Mouse (Mus musculus) embryonic stem cell, embryonic (primary cell): ENCODE measurements around the gene Tinf2.

Experiments used
- CTCF ChIA-PET, 4 experiments: fragments of 300-600 bp in 2 of 4; fragments of 350-600 bp in 2 of 4; sonication (Branson Sonifier 250); formaldehyde crosslinking; loops; one replicate each; lab custom pipeline; 2022; ENCODE audit warnings: inconsistent platforms in 2 of 4; lab: Charles Lee
- POLR2A ChIA-PET, 4 experiments: fragments of 300-600 bp in 2 of 4; fragments of 350-600 bp in 2 of 4; sonication (Branson Sonifier 250); formaldehyde crosslinking; loops; one replicate each; lab custom pipeline; 2022; ENCODE audit warnings: antibody characterized with exemption in 4 of 4, inconsistent platforms in 1 of 4; lab: Charles Lee

Gene Tinf2

DNA sequence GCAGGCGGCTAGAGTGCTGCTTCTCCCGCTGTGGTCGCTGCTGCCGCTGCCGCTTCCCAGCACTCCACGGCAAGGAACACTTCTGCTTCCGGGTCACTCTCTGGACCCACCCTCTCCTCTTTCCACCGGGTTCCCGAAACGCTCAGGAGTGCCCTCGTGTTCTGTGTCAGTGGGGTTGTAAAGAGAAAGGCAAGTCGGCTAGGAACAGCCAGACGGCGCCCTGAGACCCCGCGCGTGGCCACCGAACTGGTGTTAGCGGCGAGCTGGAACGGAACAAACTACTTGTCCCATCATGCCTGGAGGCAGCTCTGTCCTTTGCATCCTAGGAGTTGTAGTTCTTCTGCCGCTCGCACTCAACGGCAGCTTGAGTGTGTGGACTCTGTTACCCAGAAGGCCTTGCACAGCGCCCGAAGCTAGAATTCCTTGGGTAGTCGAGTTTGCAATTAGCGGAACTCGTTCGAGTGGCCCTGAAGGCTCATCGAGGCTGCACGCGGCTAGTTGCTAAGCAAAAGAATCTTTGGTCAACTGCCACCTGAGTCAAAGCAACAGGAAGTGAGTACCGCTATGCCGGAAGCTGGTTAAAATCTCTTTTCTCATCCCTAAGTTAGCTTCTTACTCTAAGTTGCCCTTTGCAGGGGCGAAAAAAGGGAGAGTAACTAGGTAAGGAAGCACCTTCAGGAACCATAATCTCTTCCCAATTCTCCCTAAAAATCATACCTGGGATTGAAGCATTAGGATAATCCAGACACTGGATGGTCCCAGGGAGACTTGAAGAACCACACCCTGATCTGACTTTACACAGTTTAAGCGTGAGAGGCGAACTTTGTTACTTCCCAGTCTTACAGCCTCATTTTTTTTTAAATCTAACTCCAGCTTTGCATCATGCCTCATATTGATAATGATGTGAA lies 9.5 kb downstream of the Tinf2 start, which contains the start of the genes Gmpr2 and Nedd8:
Gene Gmpr2, plus strand, starts transcription at position 109 of the 908 bp plus-strand sequence.
Gene Nedd8, minus strand, starts transcription at position 292 of the 908 bp plus-strand sequence.
- ChIA-PET CTCF (interaction anchor here in 3 of 4 experiments (0.6 to 2.5 kb wide), 18 partner anchors 9 to 574 kb away, joined by 3 to 16 read pairs (median 4); partner anchors contain the start of genes Mdp1 (in 3 of the 3), Tinf2 (in 3 of the 3), Adcy4 (in 1 of the 3) and Ltb4r2 (in 1 of the 3)), POLR2A (interaction anchor here (0.6 to 3.0 kb wide), 114 partner anchors 9 to 657 kb away, joined by 3 to 61 read pairs (median 4); partner anchors contain the start of genes Mdp1 (in 4 of the 4), Rnf31 (in 4 of the 4), Tinf2 (in 4 of the 4) and A730061H03Rik (in 3 of the 4))

DNA sequence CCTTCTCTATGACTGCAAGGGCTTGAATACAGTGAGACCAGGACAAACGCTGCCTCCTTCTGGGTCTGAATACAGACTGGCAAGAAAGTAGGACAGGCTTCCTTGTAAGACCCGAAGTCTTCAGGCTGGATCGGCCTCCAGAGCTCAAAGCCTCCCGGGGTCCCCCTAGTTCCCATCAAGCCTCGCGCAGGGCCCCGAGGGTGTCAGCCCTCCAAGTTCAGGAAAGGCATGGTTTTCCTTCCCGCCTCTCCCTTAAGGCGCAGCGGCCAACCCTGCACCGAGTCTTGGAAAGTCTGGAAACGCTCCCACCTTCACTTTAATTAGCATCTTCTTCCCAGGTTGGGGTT lies 10.2 kb downstream of the Tinf2 start:
- CTCF ChIA-PET: interaction anchor here in 3 of 4 experiments (0.8 to 2.5 kb wide), 15 partner anchors 8 to 191 kb away, joined by 3 to 16 read pairs (median 4); partner anchors contain the start of genes Mdp1 (in 3 of the 3), Tinf2 (in 3 of the 3), Adcy4 (in 1 of the 3) and Ltb4r2 (in 1 of the 3)
- POLR2A ChIA-PET: interaction anchor here (0.5 to 3.0 kb wide), 103 partner anchors 9 to 656 kb away, joined by 3 to 61 read pairs (median 4); partner anchors contain the start of genes Mdp1 (in 4 of the 4), Rnf31 (in 4 of the 4), A730061H03Rik (in 3 of the 4) and Psme2 (in 3 of the 4)

DNA sequence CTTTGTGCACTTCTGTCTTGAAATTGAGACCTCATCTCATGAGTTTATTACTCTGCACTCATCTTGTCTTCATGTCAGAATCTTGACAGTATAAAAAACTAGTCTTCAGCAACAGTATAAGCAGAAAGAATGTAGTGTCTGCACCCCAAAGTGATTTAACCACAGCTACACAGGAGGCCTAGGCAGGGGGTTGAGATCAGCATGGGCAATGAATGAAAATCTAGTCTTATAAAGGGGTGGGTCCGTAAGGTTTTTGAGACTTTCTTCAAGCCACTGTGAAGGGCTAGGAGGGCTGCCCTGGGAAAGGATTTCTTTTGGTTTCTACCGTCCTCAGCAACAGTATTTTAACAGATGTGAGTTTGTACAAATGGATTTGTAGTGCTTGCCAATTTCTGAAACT lies 21.0 kb downstream of the Tinf2 start:
- ChIA-PET POLR2A (interaction anchor here (0.6 to 4.9 kb wide), 44 partner anchors 9 to 222 kb away, joined by 3 to 61 read pairs (median 4); partner anchors contain the start of genes Gmpr2 (in 4 of the 4), Nedd8 (in 4 of the 4), Rec8 (in 3 of the 4) and A730061H03Rik (in 2 of the 4)), CTCF (interaction anchor here (0.5 to 2.2 kb wide), 27 partner anchors 9 to 293 kb away, joined by 3 to 14 read pairs (median 3); partner anchors contain the start of genes Gmpr2 (in 2 of the 4), Nedd8 (in 2 of the 4), Psme2 (in 2 of the 4) and Rnf31 (in 2 of the 4))

DNA sequence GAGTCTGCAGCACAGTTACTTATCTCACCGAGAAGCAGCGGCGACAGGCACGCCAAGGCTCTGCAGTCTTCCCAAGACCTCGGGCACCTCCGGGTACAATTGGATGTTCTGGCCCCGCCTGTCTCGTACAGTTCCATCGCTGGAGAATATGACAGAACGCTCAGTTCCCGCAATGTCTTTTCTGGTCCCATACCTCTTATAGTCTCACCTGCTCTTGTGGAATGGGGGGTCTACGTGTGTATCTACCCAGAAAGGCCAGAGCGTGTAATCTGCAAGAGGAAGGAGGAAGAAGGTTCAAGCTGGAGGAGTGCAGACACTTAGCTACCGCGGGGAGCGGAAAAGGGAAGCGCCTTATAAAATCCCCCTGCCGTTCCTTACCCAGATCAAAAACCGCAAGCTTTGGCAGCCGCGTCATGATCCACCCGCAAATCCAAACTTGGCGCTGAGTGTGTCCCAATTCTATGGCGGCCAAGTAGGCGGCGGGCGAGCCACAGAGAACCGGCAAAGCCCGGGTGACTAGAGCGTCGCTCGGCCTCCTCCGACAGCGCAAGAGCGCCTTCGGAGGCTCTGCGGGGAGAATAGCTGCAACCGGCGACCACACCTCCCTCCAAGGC lies 21.6 kb downstream of the Tinf2 start, which contains the start of gene Mdp1:
Gene Mdp1, minus strand, starts transcription at position 549 of the 614 bp plus-strand sequence.
- ChIA-PET CTCF (interaction anchor here (0.5 to 2.2 kb wide), 30 partner anchors 8 to 292 kb away, joined by 3 to 14 read pairs (median 3); partner anchors contain the start of genes Nedd8 (in 3 of the 4), Gmpr2 (in 2 of the 4), Psme2 (in 2 of the 4) and Rnf31 (in 2 of the 4)), POLR2A (interaction anchor here (0.6 to 4.9 kb wide), 47 partner anchors 9 to 222 kb away, joined by 3 to 61 read pairs (median 4); partner anchors contain the start of genes Gmpr2 (in 4 of the 4), Nedd8 (in 4 of the 4), Rec8 (in 3 of the 4) and A730061H03Rik (in 2 of the 4))

DNA sequence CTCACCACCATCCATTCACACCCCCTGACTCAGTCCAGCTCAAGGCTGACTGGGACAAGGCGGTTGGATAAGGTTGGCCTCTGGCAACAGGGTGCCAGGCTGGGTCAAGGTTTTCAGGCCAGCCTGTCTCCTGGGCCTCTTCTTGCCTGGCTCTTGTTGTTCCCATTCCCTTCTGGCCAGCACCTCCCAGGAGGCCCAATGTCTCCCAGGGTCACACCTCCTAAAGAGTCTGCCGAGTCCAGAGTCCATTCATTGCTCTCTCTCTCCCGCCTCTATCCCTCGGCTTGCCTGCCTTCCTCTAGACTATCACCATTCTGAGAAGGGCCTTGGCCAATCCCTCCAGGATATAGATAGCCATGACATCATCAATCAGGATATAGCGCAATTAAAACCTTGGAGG lies 23.6 kb downstream of the Tinf2 start:
- CTCF ChIA-PET: no interaction called here
- POLR2A ChIA-PET: interaction anchor here in 3 of 4 experiments (0.6 to 1.6 kb wide), 4 partner anchors 11 to 106 kb away, joined by 3 to 9 read pairs (median 4); partner anchors contain the start of genes Gmpr2 (in 1 of the 3) and Nedd8 (in 1 of the 3)

DNA sequence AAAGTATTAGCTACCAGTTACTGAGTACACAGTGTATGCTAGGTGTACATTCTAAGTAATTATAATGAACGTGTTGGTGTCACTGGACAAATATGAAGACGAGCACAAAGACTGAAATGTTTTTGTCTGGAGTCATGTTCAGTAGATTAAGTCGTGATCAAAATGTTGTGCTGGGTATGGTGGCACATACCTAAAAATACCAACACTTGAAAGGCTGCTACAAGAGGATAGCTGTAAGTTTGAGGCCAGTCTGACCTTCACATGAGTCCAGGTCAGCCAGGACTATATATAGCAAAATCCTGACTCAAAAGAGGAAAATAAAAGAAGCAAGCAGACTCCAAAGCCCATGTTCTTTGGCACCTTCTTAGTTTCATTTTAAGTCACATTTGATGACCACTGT lies 24.7 kb downstream of the Tinf2 start:
- ChIA-PET POLR2A (interaction anchor here in 2 of 4 experiments (1.3 to 1.4 kb wide), 2 partner anchors 15 to 25 kb away, joined by 3 read pairs; partner anchors contain the start of genes Gmpr2 (in 1 of the 2), Nedd8 (in 1 of the 2) and Tinf2 (in 1 of the 2)), CTCF (no interaction called here)

DNA sequence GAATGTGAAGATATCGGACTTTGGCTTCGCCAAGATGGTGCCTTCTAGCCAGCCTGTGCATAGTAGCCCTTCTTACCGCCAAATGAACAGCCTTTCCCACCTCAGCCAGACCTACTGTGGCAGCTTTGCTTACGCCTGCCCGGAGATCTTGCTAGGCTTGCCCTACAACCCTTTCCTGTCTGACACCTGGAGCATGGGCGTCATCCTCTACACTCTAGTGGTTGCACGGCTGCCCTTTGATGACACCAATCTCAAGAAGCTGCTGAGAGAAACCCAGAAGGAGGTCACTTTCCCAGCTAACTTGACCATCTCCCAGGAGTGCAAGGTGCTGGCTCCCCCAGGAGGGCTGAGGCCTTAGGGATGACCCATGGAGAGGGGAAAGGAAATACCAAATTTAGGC lies 30.1 kb downstream of the Tinf2 start:
- POLR2A ChIA-PET: interaction anchor here in 2 of 4 experiments (0.6 to 2.7 kb wide), 7 partner anchors 8 to 179 kb away, joined by 3 to 10 read pairs (median 3); partner anchors contain the start of genes Gm49378 (in 1 of the 2), Mdp1 (in 1 of the 2), Nedd8 (in 1 of the 2) and Tm9sf1 (in 1 of the 2)
- CTCF ChIA-PET: interaction anchor here (0.6 to 1.3 kb wide), 5 partner anchors 9 to 352 kb away, joined by 3 to 9 read pairs (median 3); partner anchors contain the start of gene Mdp1 (in 1 of the 4)

DNA sequence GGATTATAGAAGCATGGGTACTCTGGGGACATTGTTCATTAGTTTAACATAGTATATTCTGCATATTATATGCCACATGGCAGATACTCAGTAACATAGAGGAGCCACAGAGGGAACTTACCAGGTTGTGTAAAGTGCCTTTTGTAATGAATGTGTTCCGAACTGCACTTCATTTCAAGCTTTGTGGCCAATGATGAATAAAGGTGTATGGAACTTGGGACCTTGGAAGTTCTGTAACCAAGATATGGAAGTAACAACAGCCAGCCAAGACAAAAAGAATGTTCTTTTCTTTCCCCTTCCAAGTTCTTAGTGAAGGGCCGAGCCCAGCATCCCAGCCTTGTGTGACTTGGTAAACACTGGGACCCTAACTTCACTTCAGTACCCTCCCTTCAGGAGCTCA lies 31.7 kb downstream of the Tinf2 start, which contains the start of gene Tssk4:
Gene Tssk4, plus strand, starts transcription at position 301 of the 400 bp plus-strand sequence.
- ChIA-PET CTCF (no interaction called here), POLR2A (interaction anchor here in 3 of 4 experiments (0.8 to 2.7 kb wide), 7 partner anchors 10 to 120 kb away, joined by 3 to 10 read pairs (median 4); partner anchors contain the start of genes A730061H03Rik (in 1 of the 3), Gm49378 (in 1 of the 3), Gmpr2 (in 1 of the 3) and Mdp1 (in 1 of the 3))

DNA sequence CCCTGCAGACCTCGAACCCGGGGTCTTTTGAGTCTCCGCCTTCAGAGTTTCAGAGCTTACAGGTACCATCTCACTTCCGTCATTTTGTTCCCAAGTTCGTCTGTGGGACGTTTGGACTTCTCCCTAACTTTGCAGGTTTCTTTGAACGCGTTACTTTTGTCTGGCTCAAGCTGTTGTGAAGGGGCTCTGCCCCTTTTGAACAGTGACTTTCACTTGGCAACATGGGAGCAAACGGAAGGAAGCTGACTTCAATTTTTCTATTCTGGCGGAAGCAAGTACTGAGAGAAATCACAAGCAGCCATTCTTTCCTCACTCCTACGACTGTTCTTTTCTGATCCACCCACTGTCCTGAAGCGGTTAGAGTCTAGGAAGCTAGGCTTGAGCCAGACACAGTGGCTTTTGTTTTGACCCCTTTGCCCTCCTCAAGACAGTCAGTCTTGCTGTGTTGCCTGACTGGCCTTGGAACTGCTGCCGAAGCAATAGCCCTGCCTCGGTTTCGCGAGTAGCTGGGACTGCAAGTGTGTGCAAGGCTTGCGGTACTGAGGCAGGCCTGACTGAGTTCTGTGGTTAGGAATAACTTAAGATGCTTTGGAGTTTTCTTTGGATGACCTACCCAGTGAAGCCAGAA lies 37.2 kb downstream of the Tinf2 start:
- POLR2A ChIA-PET: interaction anchor here (0.5 to 4.2 kb wide), 36 partner anchors 8 to 722 kb away, joined by 3 to 18 read pairs (median 4); partner anchors contain the start of genes Gmpr2 (in 3 of the 4), Nedd8 (in 3 of the 4), A730061H03Rik (in 2 of the 4) and Ipo4 (in 2 of the 4)
- CTCF ChIA-PET: interaction anchor here in 3 of 4 experiments (0.6 to 1.6 kb wide), 4 partner anchors 16 to 126 kb away, joined by 3 to 6 read pairs (median 4); no protein-coding TSS in a partner anchor

DNA sequence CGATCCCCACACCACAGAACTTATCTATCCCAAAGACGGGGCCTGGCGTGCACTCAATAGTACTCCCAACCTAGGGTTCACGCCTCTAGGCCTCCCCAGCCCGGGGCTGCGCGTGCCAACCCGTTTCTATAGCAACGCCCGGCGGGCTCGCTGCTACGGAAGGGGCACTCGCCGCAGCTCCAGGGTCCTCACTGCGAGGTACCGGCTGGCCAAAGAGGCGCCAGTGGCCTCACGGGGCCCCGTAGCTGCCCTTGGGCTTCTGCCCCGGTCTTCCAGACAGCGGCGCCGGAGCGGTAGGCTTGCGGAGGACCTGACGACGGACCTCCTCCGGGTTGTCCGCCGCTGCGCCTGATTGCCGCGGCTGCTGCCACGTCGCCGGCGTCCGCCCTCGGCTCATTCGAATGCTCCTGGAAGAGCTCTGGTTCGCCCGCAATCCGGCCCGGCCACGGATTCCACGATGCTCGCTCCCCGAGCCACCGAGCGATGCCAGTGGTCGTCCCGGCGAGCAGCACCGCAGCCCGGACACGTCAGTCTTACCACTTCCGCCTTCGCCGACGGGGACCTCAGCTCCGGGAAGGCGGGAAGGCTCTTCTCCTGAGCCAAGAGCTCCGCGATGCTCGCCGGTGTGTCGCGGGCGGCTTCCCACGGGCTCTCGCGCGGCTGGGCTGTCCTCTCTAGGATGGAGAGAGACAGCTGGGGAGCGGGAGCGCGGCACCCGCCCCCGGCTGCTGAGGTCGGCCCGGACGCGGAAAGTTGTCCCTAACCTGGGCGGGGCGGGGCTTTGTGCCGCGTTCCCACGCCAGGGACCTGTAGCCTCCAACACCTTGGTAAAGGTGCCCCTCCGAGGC lies 38.3 kb downstream of the Tinf2 start, which contains the start of gene Tm9sf1:
Gene Tm9sf1, minus strand, starts transcription at position 747 of the 848 bp plus-strand sequence.
- CTCF ChIA-PET: interaction anchor here (0.5 to 1.2 kb wide), 5 partner anchors 100 to 1195 kb away, joined by 3 to 6 read pairs (median 4); no protein-coding TSS in a partner anchor
- POLR2A ChIA-PET: interaction anchor here (0.7 to 3.2 kb wide), 57 partner anchors 8 to 177 kb away, joined by 3 to 15 read pairs (median 4); partner anchors contain the start of genes A730061H03Rik (in 3 of the 4), Dcaf11 (in 3 of the 4), Nedd8 (in 3 of the 4) and Psme2 (in 3 of the 4)

DNA sequence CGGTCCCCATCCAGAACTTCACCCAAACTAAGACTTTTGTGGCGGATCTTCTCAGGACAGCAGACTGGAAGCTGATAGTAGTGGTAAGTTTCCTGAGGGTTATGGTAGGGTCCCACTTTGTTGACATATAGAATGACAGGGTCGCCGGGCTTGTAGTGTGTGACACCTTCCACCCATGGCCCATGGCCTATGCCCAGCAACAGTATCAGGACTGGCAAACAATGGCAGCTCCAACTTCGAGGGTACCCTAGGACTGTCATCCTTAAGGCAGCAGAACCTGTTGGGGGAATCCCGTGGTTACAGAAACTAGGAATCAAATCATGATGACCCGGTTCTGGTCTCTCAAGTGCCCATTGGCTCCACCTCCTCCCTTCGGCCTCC lies 39.0 kb downstream of the Tinf2 start:
- ChIA-PET CTCF (interaction anchor here in 1 of 4 experiments (0.6 kb wide), 1 partner anchor 320 kb away, joined by 3 read pairs; no protein-coding TSS in a partner anchor), POLR2A (interaction anchor here in 3 of 4 experiments (0.7 to 3.2 kb wide), 32 partner anchors 9 to 119 kb away, joined by 3 to 15 read pairs (median 4); partner anchors contain the start of genes A730061H03Rik (in 2 of the 3), Dcaf11 (in 2 of the 3), Gmpr2 (in 2 of the 3) and Nedd8 (in 2 of the 3))

DNA sequence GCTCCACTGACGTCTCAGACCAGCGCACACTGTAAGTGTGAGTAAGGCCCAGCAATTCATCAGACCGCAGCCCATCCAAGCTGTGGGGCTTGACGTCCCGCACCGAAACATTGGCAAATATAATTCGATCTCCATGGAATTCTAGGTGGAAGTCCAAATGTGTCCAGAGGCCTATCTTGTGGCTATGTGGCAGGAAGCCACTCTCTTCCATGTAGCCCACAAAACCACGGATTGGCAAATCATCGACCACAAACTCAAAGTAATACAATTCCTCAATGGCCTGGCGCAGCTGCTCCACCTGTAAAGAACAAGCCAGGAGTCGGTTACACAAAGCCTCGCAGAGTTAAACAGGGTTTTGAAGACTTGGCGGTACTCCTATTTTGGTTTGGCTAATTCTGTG lies 40.3 kb downstream of the Tinf2 start:
- CTCF ChIA-PET: interaction anchor here in 2 of 4 experiments (0.6 to 0.7 kb wide), 2 partner anchors 13 to 212 kb away, joined by 3 read pairs; no protein-coding TSS in a partner anchor
- POLR2A ChIA-PET: interaction anchor here in 2 of 4 experiments (0.7 to 1.0 kb wide), 2 partner anchors 16 to 18 kb away, joined by 4 read pairs; no protein-coding TSS in a partner anchor

DNA sequence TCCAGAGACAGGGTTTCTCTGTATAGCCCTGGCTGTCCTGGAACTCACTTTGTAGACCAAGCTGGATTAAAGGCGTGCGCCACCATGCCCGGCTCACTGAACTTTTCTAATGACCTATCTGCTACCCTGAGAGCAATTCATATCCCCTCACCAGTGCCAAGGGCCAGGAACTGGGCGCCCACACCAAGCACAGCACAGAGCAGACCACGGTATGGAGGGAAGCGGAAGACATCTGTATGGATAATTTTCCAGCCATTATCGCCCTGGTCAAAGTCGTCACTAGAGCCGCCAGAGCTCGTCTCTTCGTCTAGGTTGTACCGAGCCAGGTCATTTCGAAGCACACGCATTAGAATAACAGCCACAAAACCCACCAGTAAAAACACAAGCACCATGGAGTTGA lies 40.8 kb downstream of the Tinf2 start:
- CTCF ChIA-PET: interaction anchor here in 3 of 4 experiments (0.6 to 0.9 kb wide), 4 partner anchors 13 to 494 kb away, joined by 3 to 4 read pairs (median 4); no protein-coding TSS in a partner anchor
- POLR2A ChIA-PET: interaction anchor here in 3 of 4 experiments (0.5 to 1.0 kb wide), 9 partner anchors 12 to 1066 kb away, joined by 3 to 4 read pairs (median 3); no protein-coding TSS in a partner anchor

DNA sequence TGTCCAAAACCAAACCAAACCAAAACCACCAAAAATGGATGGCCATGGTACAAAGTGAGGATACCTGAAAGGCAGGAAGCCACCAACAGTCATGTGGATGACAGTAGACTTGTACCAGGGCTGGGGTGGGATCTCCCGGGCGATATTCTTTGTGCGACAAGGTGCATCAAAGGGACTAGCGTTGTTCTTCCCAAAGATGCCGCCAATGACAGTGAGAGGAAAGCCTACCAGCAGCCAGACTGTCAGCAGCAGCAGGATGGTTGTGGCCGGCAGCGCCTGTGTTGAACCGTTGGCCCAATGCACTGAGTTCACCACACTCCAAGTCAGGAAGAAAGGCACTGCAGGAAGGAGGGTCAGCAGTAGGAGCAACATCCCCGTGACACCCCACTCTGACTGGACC lies 43.8 kb downstream of the Tinf2 start, which contains the start of gene Gm49378:
Gene Gm49378, minus strand, starts transcription at position 101 of the 400 bp plus-strand sequence.
- ChIA-PET POLR2A (interaction anchor here in 2 of 4 experiments (1.2 to 1.4 kb wide), 3 partner anchors 13 to 34 kb away, joined by 3 to 8 read pairs (median 3); partner anchors contain the start of genes Gmpr2 (in 1 of the 2), Nedd8 (in 1 of the 2) and Tssk4 (in 1 of the 2)), CTCF (interaction anchor here in 1 of 4 experiments (0.6 kb wide), 1 partner anchor 86 kb away, joined by 3 read pairs; no protein-coding TSS in a partner anchor)
